Mouse (Mus musculus): ENCODE data around the gene Lcor.

Lcor gene

GRCm38 (mm10) chr19:41573700-41574099 lies 91.3 kb downstream of the Lcor start:
- DNase-seq, result no peak

GRCm38 (mm10) chr19:41577576-41577975 lies 95.1 kb downstream of the Lcor start:
- DNase-seq, result no peak

- peak in 1 of 2 experiments; percentile 31 for DNase-seq
These were observed 97.0 kb downstream of the Lcor start for GRCm38 (mm10) chr19:41579311-41579920.

- DNase-seq, result no peak
These were observed 99.4 kb downstream of the Lcor start, which contains the start of gene Gm340 for GRCm38 (mm10) chr19:41581706-41582420. TSS of gene Gm340 (plus strand) at chr19:41582370.

- DNase-seq, result no peak
These were observed 100.6 kb downstream of the Lcor start for GRCm38 (mm10) chr19:41582918-41583514.

- no peak for DNase-seq
These were observed 104.3 kb downstream of the Lcor start for GRCm38 (mm10) chr19:41586752-41587151.

GRCm38 (mm10) chr19:41587431-41588222 lies 105.2 kb downstream of the Lcor start:
- DNase-seq, result no peak

- DNase-seq, result no peak
These were observed 106.6 kb downstream of the Lcor start for GRCm38 (mm10) chr19:41589026-41589425.

GRCm38 (mm10) chr19:41589681-41590080 lies 107.2 kb downstream of the Lcor start:
- DNase-seq, result no peak

- DNase-seq, result no peak
These were observed 109.4 kb downstream of the Lcor start for GRCm38 (mm10) chr19:41591808-41592207.

- peak; percentile 20 to 24 for DNase-seq
These were observed 114.9 kb downstream of the Lcor start for GRCm38 (mm10) chr19:41597170-41597894.

GRCm38 (mm10) chr19:41600647-41601046 lies 118.2 kb downstream of the Lcor start:
- no peak for DNase-seq

- DNase-seq, result no peak
These were observed 124.0 kb downstream of the Lcor start for GRCm38 (mm10) chr19:41606208-41606987.

- DNase-seq, result no peak
These were observed 129.2 kb downstream of the Lcor start for GRCm38 (mm10) chr19:41611683-41612082.

All from kidney, postnatal 4 days (tissue).